Mouse (Mus musculus) frontal cortex, postnatal 10 days (tissue): ENCODE measurements at regions not wholly inside any gene's neighbourhood (a gene's known extent, or its start where the extent isn't known, plus 50 kb on each side); places are given as distances from the start of the nearest gene placed in this dataset.

Experiments
- DNase-seq, 2 experiments: peaks; one replicate each; pipeline ENCODE4 v3.0.0; 2022; ENCODE audit warnings: low spot score in 2 of 2, mixed read lengths in 1 of 2

GRCm38 (mm10) chr10:83896160-83896559 lies 173.5 kb downstream of the 1500009L16Rik start:
- no peak for DNase-seq

GRCm38 (mm10) chr10:83897558-83897957 lies 174.9 kb downstream of the 1500009L16Rik start:
- no peak for DNase-seq

GRCm38 (mm10) chr10:83906751-83907150 lies 184.1 kb downstream of the 1500009L16Rik start:
- no peak for DNase-seq

- DNase-seq: no peak
Measured at GRCm38 (mm10) chr10:83910649-83911370, 188.1 kb downstream of the 1500009L16Rik start.

- DNase-seq: no peak
Measured at GRCm38 (mm10) chr10:83914401-83915132, 191.9 kb downstream of the 1500009L16Rik start.

- DNase-seq: no peak
Measured at GRCm38 (mm10) chr10:83915133-83915730, 192.6 kb downstream of the 1500009L16Rik start.

GRCm38 (mm10) chr10:83926990-83927389 lies 204.3 kb downstream of the 1500009L16Rik start:
- peak in 1 of 2 experiments; percentile 16 for DNase-seq

- DNase-seq: no peak
Measured at GRCm38 (mm10) chr10:83927554-83927953, 204.9 kb downstream of the 1500009L16Rik start.

- no peak for DNase-seq
Measured at GRCm38 (mm10) chr10:83931758-83932157, 209.1 kb downstream of the 1500009L16Rik start.

GRCm38 (mm10) chr10:83933201-83933600 lies 210.5 kb downstream of the 1500009L16Rik start:
- no peak for DNase-seq

- no peak for DNase-seq
Measured at GRCm38 (mm10) chr10:83934498-83934897, 211.8 kb downstream of the 1500009L16Rik start.

- no peak for DNase-seq
Measured at GRCm38 (mm10) chr10:83937168-83937567, 214.5 kb downstream of the 1500009L16Rik start.

- DNase-seq: no peak
Measured at GRCm38 (mm10) chr10:83942101-83942500, 219.4 kb downstream of the 1500009L16Rik start.

- no peak for DNase-seq
Measured at GRCm38 (mm10) chr10:83944158-83944557, 221.5 kb downstream of the 1500009L16Rik start.

GRCm38 (mm10) chr10:83944897-83945296 lies 222.2 kb downstream of the 1500009L16Rik start:
- DNase-seq: no peak

- no peak for DNase-seq
Measured at GRCm38 (mm10) chr10:83945503-83945902, 222.8 kb downstream of the 1500009L16Rik start.

- DNase-seq: peak in 1 of 2 experiments; percentile 6
Measured at GRCm38 (mm10) chr10:83946186-83947176, 223.8 kb downstream of the 1500009L16Rik start.

- DNase-seq: no peak
Measured at GRCm38 (mm10) chr10:83957118-83957759, 234.6 kb downstream of the 1500009L16Rik start.

GRCm38 (mm10) chr10:83958397-83958796 lies 235.7 kb downstream of the 1500009L16Rik start:
- DNase-seq: no peak

- DNase-seq: no peak
Measured at GRCm38 (mm10) chr10:83958826-83959225, 236.2 kb downstream of the 1500009L16Rik start.

GRCm38 (mm10) chr10:83963232-83963760 lies 240.6 kb downstream of the 1500009L16Rik start:
- no peak for DNase-seq
